Mouse (Mus musculus) hindbrain, embryonic 16.5 days (tissue): Measurements from ENCODE around the gene Ppfibp2. TPM values are rescaled to one million over a fixed set of nuclear protein-coding genes. Genes with fewer than 3 reads are reported as not detected.

Source experiments
- ATAC-seq: fragments of 200-750 bp; cut with Nextera tagmentation; 2 replicates; pipeline ENCODE4 v1.8.0; 2017; ENCODE audit warnings: moderate TSS enrichment, moderate library complexity
- H3K27ac ChIP-seq: fragments of 300-500 bp; sonication (generic); 2 replicates; pipeline ENCODE4 v1.5.1; 2014; ENCODE audit warnings: low read depth, mild to moderate bottlenecking, control low read depth, low read length, moderate library complexity
- H3K27me3 ChIP-seq: fragments of 300-500 bp; sonication (generic); replicated peaks from 2 replicates; pipeline ENCODE4 v1.6.1; 2014; ENCODE audit warnings: low read length; ENCODE audit not compliant: control insufficient read depth, insufficient read depth
- H3K36me3 ChIP-seq: fragments of 300-500 bp; sonication (generic); 2 replicates; pipeline ENCODE4 v1.6.1; 2014; ENCODE audit warnings: mild to moderate bottlenecking, low read length, moderate library complexity, mixed read lengths; ENCODE audit not compliant: control insufficient read depth, insufficient read depth
- H3K4me1 ChIP-seq: fragments of 300-500 bp; sonication (generic); 2 replicates; pipeline ENCODE4 v1.6.1; 2014; ENCODE audit warnings: low read depth, low read length; ENCODE audit not compliant: control insufficient read depth, insufficient read depth
- H3K4me2 ChIP-seq: fragments of 300-500 bp; sonication (generic); 2 replicates; pipeline ENCODE4 v1.6.1; 2014; ENCODE audit warnings: mild to moderate bottlenecking, low read length, control low read depth, moderate library complexity
- H3K4me3 ChIP-seq: fragments of 300-500 bp; sonication (generic); 2 replicates; pipeline ENCODE4 v1.5.1; 2014; ENCODE audit warnings: mild to moderate bottlenecking, low read length, control low read depth, moderate library complexity
- H3K9ac ChIP-seq: fragments of 300-500 bp; sonication (generic); 2 replicates; pipeline ENCODE4 v1.6.1; 2014; ENCODE audit warnings: low read depth, mild to moderate bottlenecking, control low read depth, low read length, moderate library complexity
- H3K9me3 ChIP-seq: fragments of 300-500 bp; sonication (generic); 2 replicates; pipeline ENCODE4 v1.6.1; 2014; ENCODE audit warnings: mild to moderate bottlenecking, low read length, moderate library complexity; ENCODE audit not compliant: control insufficient read depth
- WGBS: fragments of 180-500 bp; shearing (Covaris S2); extraction: QIAGEN DNeasy Blood & Tissue Kit; methylation state at CpG from one replicate; pipeline ENCODE4 v1.1.7; 2014; 5-methylcytosine and 5-hydroxymethylcytosine counted together
- polyA plus RNA-seq: library from polyadenylated mRNA; unstranded; fragments of >200 nt; fragmentation: Nextera tagmentation; extraction: Ambion mirVana; gene quantifications from 2 replicates; pipeline ENCODE4 v1.2.1, GENCODE M21; 2015

The Ppfibp2 gene
- polyA plus RNA-seq, 1 experiment from 2014 or later: 3.6 TPM

DNA sequence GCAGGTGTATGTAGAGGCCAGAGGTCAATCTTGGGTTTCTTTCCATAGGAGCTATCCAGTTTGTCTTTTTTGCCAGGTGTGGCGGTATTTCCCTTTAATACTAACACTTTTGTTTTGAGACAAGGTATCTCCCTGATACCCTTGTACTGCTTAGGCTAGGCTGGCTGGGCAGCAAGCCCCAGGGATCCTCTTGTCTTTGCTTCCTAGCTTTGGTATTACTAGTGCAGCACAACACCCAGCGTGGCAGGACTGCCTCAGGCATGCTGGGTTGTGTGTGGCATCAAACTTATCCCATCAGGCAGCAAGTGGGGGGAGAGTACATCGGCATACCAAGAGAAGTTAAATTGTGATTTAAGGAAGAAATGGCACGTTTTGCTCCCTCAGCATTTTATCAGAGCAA lies 7.5 kb downstream of the Ppfibp2 start:
- H3K9ac ChIP-seq: no peak overlapping the region
- ATAC-seq: no peak
- no peak overlapping the region for H3K4me2 ChIP-seq
- H3K9me3 ChIP-seq: no peaks in the 10 kb centered on the region
- H3K27me3 ChIP-seq: no peaks in the 10 kb centered on the region
- H3K36me3 ChIP-seq: no peaks in the 10 kb centered on the region
- H3K4me1 ChIP-seq: no peaks in the 10 kb centered on the region
- H3K27ac ChIP-seq: no peak overlapping the region
- no peak overlapping the region for H3K4me3 ChIP-seq
- 78% methylated on average over 4 of the region's 4 CpGs for WGBS

DNA sequence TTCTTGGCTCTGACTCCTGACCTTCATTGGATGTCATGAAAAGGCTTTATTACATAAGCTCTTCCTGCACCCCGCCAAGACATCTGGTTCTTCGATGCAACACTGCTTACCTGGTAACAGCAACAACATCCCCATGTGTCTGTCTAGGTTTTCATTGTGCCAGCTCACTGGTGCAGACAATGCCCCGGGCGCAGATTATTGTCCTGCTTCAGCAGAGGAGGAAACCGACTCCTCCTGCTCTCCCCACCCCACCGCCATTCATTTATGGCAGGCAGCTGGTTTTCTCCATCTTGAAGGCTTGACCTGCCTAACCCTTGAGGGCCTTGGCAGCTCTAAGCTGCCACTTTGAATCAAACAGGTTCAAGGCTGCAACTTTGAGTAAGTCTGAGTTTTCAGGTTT lies 7.9 kb downstream of the Ppfibp2 start:
- Histone ChIP-seq H3K36me3 (no peaks in the 10 kb centered on the region), H3K27ac (no peak overlapping the region), H3K4me1 (no peaks in the 10 kb centered on the region), H3K27me3 (no peaks in the 10 kb centered on the region), H3K9me3 (no peaks in the 10 kb centered on the region), H3K4me3 (no peak overlapping the region), H3K9ac (no peak overlapping the region), H3K4me2 (no peak overlapping the region)
- ATAC-seq: no peak
- 43% methylated on average over 6 of the region's 6 CpGs for WGBS

DNA sequence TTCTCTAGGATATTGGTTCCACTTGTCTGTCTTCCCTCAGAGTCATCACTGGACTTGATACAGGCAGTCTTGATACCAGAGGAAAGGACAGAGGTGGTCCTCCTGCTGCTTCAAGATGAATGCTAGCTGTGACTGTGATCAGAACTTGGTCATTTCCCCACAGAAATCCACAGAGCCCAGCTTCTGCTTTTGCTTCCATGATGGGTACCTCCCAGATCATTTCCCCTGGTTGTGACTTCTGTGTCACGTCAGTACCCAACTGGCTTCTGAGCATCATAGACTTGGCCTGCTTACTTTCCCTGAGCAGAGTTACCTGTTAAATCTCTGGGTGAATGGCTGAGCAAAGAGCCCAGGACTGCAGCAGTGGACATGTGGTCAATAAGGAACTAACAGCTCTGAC lies 12.8 kb downstream of the Ppfibp2 start:
- Histone ChIP-seq H3K27me3 (no peaks in the 10 kb centered on the region), H3K4me3 (no peak overlapping the region), H3K9me3 (no peaks in the 10 kb centered on the region), H3K36me3 (no peaks in the 10 kb centered on the region), H3K4me1 (no peaks in the 10 kb centered on the region), H3K4me2 (no peak overlapping the region), H3K9ac (no peak overlapping the region), H3K27ac (no peak overlapping the region)
- WGBS: 76% methylated on average over 1 of the region's 1 CpGs
- no peak for ATAC-seq

DNA sequence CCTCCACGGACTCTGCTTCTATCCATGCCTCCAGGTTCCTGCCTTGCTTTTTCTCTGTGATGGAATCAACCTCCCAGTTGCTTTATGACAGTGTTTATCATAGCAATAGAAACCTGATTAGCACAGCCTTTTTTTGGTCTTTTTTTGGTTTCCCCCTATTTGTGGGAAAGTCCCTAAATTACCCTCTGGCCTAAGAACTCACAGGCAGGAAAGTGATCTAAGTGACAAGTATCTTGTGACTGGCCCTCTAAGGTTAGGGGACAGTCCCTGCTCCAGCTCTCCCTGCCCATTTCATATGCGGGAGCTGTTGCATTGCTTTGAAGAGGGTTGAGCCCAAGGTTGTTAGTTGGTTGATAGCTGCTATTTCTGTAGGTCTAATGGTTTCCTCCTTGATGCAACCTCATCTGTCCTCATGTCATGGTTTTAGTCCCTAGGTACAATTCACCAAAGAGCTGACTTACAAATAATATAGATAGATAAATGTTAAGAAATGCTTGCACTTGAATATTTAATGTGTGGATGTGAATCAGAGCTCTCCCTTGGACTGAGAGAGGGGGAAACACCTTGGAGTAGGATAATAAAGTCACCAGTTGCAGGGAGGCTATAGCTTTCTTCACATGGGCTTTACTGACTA lies 14.7 kb downstream of the Ppfibp2 start:
- H3K36me3 ChIP-seq: no peaks in the 10 kb centered on the region
- H3K9me3 ChIP-seq: no peaks in the 10 kb centered on the region
- 91% methylated on average over 2 of the region's 2 CpGs for WGBS
- H3K27me3 ChIP-seq: no peaks in the 10 kb centered on the region
- H3K27ac ChIP-seq: no peak overlapping the region
- ATAC-seq: no peak
- no peaks in the 10 kb centered on the region for H3K4me1 ChIP-seq
- H3K9ac ChIP-seq: no peak overlapping the region
- no peak overlapping the region for H3K4me3 ChIP-seq
- no peak overlapping the region for H3K4me2 ChIP-seq

DNA sequence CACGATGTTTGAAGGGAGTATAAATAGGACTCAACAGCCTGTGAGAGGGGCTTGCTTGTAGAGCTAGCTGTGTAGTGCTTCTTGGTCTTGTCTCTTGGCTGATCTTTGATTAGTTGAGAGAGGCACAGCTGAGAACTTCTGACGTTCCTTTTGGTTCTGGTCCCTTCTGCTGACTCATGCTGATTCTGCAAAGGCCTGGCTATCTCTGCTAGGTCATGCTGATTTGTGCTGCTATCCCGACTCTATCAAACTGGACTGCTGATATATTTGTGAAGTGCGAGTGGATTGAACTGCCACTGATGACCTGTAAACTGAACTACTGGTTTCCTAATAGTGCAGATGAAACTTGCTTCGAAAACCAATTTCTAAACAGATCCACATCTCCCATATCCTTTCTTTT lies 15.9 kb downstream of the Ppfibp2 start:
- no peak for ATAC-seq
- 97% methylated on average over 5 of the region's 5 CpGs for WGBS
- H3K9ac ChIP-seq: no peak overlapping the region
- no peak overlapping the region for H3K4me2 ChIP-seq
- no peaks in the 10 kb centered on the region for H3K36me3 ChIP-seq
- no peaks in the 10 kb centered on the region for H3K27me3 ChIP-seq
- H3K4me1 ChIP-seq: no peaks in the 10 kb centered on the region
- no peaks in the 10 kb centered on the region for H3K9me3 ChIP-seq
- no peak overlapping the region for H3K4me3 ChIP-seq
- no peak overlapping the region for H3K27ac ChIP-seq

DNA sequence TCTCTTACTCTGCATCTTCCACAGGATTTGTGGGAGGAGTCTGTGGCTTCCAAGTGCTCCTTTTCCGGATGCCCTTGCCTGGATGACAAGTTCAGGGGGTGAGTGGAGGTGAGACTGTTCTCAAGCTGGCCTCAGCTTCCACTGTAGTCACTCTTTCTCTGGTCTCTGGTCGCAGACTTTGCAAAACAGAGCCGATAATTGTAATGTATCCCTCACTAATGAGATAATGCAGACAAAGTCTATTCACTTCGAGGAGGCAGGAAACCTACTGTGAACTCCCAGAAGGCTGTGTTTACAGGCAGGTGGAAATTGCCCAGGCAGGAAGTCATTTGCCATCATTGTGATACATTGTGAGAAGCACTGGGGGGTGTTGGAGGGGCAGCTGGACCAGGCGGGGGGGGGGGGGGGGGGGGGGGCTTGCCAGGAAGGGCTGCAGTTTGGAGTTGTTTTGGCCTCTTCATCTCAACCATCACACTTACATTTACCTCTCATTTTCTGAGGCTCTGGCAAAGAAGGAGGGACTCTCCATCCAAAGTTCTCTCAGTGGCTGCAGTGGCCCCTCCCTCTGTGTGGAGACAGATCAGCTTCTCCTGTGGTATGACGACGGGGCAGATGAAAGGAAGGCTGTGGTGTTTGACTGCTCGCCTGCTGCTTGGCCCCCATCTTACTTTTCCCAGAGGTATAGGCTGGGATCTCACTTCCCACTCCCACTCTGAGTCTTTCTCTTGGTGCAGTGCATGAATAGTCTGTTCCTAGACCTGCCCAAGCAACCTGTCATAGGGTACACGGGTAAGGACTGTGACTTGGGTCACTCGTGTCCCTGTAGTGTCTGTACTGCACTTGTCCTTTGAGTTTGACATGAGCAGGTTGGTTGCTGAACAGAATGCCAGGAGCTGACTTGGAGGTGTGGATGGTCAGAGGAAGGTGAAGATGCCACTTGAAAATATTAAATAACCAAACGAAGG lies 23.3 kb downstream of the Ppfibp2 start:
- no peak overlapping the region for H3K4me2 ChIP-seq
- H3K4me3 ChIP-seq: no peak overlapping the region
- H3K27me3 ChIP-seq: no peaks in the 10 kb centered on the region
- no peak for ATAC-seq
- H3K9ac ChIP-seq: no peak overlapping the region
- no peaks in the 10 kb centered on the region for H3K4me1 ChIP-seq
- WGBS: 36% methylated on average over 10 of the region's 11 CpGs
- no peak overlapping the region for H3K27ac ChIP-seq
- H3K9me3 ChIP-seq: no peaks in the 10 kb centered on the region
- H3K36me3 ChIP-seq: no peaks in the 10 kb centered on the region

DNA sequence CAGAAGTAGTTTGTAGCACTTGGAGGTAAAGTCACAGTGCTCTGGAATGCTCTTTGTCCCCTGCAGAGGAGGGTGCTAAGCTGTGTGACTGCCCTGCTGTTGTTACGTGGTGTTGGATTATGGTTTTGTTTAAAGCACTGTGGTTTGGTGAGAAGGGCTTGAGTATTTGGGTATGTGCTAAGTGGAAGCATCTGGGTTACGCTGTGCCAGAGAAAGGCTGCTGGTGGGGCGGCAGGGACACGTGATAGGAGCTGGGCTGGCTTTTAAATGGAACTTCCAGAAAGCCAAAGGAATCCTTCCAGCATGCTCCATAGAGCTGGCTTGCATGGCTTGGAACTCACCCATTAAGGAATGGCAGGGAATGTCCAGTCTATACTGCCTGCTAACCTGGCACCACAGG lies 24.2 kb downstream of the Ppfibp2 start:
- WGBS: 75% methylated on average over 4 of the region's 4 CpGs

DNA sequence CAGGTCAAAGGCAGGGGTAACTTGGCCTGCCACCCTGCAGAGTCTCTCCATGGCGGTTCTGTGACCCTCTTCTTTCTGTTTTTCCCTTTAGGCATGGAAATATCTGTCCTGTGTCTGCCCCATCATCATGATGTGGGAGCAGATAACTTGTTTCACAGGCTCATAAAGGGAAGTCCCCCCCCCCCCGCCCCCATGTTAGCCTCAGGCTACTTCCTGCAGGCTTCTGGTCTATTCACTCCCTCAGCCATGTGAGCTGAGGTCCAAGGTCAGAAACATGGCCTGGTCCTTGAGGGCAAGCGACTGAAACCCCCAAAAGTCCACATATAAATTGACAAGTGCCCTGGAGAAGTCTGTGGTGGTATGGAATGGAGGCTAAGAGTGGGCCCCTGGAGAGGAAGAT lies 25.1 kb downstream of the Ppfibp2 start:
- Histone ChIP-seq H3K27me3 (no peaks in the 10 kb centered on the region), H3K36me3 (no peaks in the 10 kb centered on the region), H3K4me1 (no peaks in the 10 kb centered on the region), H3K27ac (no peak overlapping the region), H3K4me2 (no peak overlapping the region), H3K9me3 (no peaks in the 10 kb centered on the region), H3K4me3 (no peak overlapping the region), H3K9ac (no peak overlapping the region)
- no peak for ATAC-seq
- WGBS: 80% methylated on average over 3 of the region's 3 CpGs

More for the DNA sequence above, 24.2 kb downstream of the Ppfibp2 start:
- Histone ChIP-seq H3K4me2 (no peak overlapping the region), H3K27ac (no peak overlapping the region), H3K27me3 (no peaks in the 10 kb centered on the region), H3K4me3 (no peak overlapping the region), H3K9ac (no peak overlapping the region), H3K4me1 (no peaks in the 10 kb centered on the region), H3K36me3 (no peaks in the 10 kb centered on the region), H3K9me3 (no peaks in the 10 kb centered on the region)
- no peak for ATAC-seq

DNA sequence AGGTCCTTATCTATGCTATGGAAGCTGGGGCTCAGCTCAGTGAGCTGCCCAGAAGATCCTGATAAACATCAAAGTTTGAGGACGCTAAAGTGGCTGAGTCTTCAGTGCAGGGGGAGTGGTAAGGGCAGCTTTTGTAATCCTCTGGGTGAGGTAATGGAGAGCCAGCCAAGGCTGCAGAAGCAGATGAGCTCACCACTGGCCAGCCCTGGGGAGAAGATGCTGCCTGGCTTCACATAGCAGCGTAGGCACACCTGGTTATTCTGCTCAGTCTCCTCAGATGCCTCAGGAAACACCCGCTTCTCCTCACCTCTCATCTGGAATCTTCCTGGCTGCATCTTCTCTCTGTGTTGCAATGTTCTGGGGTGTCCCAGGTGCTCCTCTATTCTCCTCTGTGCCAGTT lies 29.4 kb downstream of the Ppfibp2 start:
- ATAC-seq: no peak
- Histone ChIP-seq H3K4me2 (no peak overlapping the region), H3K9ac (no peak overlapping the region), H3K27me3 (no peaks in the 10 kb centered on the region), H3K36me3 (no peaks in the 10 kb centered on the region), H3K4me3 (no peak overlapping the region), H3K9me3 (no peaks in the 10 kb centered on the region), H3K4me1 (no peaks in the 10 kb centered on the region), H3K27ac (no peak overlapping the region)
- WGBS: 67% methylated on average over 3 of the region's 3 CpGs
